Mouse (Mus musculus) erythroblast, adult 5-6 weeks (primary cell): ENCODE measurements around the gene Vmn2r98. TPM values are rescaled to one million over a fixed set of nuclear protein-coding genes. Genes with fewer than 3 reads are reported as not detected.
"Not testable (repeated sequence)": the region's sequence is repeated elsewhere in the genome, so short reads cannot be mapped to it uniquely, and the experiment has no call there.

Source experiments
- ATAC-seq: replicated peaks from 2 replicates; pipeline ENCODE4 v1.8.0; 2016; ENCODE audit warnings: moderate number of reproducible peaks, mild to moderate bottlenecking, moderate TSS enrichment, inconsistent platforms; ENCODE audit not compliant: poor library complexity, low FRiP score, severe bottlenecking
- total RNA-seq, 2 experiments: library from RNA; stranded (forward) in 1 of 2; stranded (reverse) in 1 of 2; fragments of 150-400 nt in 1 of 2; fragments of 200-764, 138-1000 nt in 1 of 2; gene quantifications; 2 replicates each; pipeline versions ENCODE4 v1.2.3 to v1.2.4; 2015 to 2017; ENCODE audit warnings: low replicate concordance in 2 of 2

Vmn2r98 gene
- total RNA-seq (2015; ENCODE audit: low replicate concordance) (not detected in 2 replicates), total RNA-seq (2017; ENCODE audit: low replicate concordance) (not detected in 2 replicates)

GRCm38 (mm10) chr17:19053160-19053559 lies at the start of gene Vmn2r98:
TSS of gene Vmn2r98 (plus strand) at chr17:19053460.
- not testable (repeated sequence) for ATAC-seq

GRCm38 (mm10) chr17:19031441-19031840 lies 21.8 kb upstream of the Vmn2r98 start:
- not testable (repeated sequence) for ATAC-seq

GRCm38 (mm10) chr17:19031962-19032361 lies 21.3 kb upstream of the Vmn2r98 start:
- no peak for ATAC-seq

GRCm38 (mm10) chr17:19032721-19033120 lies 20.5 kb upstream of the Vmn2r98 start:
- ATAC-seq = no peak

Other genes starting within 250 kb of the Vmn2r98 start
- not detected in 2 replicates for gene Vmn2r97, start 139.2 kb upstream of the Vmn2r98 start, total RNA-seq (2015; ENCODE audit: low replicate concordance)
- gene Vmn2r97, start 139.2 kb upstream of the Vmn2r98 start, total RNA-seq (2017; ENCODE audit: low replicate concordance) = under 0.01 TPM in 1 of 2 replicates, not detected in the other